Mouse (Mus musculus): ENCODE results near the gene Btg2. TPM values are rescaled to one million over a fixed set of nuclear protein-coding genes. Genes with fewer than 3 reads are reported as not detected.

Gene Btg2
- polyA plus RNA-seq, 1 experiment from 2014 or later, result 98.5 TPM

GRCm38 (mm10) chr1:134100401-134100800 is 21.5 kb upstream of the Btg2 start:
- no peak overlapping the region for H3K4me2 ChIP-seq (ENCODE audit: low read depth, low read length)
- H3K4me1 ChIP-seq (ENCODE audit: control insufficient read depth, insufficient read depth, low read length), result peaks cover 54% of the 10 kb centered on the region
- H3K4me3 ChIP-seq (replicated peaks; ENCODE audit: low read length), result no peak overlapping the region
- no peaks in the 10 kb centered on the region for H3K36me3 ChIP-seq (ENCODE audit: control insufficient read depth, insufficient read depth, low read length)
- ATAC-seq (ENCODE audit: insufficient read depth, low FRiP score), result no peak
- no peaks in the 10 kb centered on the region for H3K27me3 ChIP-seq (ENCODE audit: control insufficient read depth, insufficient read depth, low read length)
- H3K27ac ChIP-seq (ENCODE audit: low read length), result peak overlapping the region; percentile 98; the same call in 1 of the 2 replicates
- H3K9ac ChIP-seq (ENCODE audit: low read length), result no peak overlapping the region; the same call in 1 of the 2 replicates
- no peaks in the 10 kb centered on the region for H3K9me3 ChIP-seq (replicated peaks; ENCODE audit: control insufficient read depth, low read length)
- 78% methylated on average over 5 of the region's 5 CpGs for WGBS

DNA sequence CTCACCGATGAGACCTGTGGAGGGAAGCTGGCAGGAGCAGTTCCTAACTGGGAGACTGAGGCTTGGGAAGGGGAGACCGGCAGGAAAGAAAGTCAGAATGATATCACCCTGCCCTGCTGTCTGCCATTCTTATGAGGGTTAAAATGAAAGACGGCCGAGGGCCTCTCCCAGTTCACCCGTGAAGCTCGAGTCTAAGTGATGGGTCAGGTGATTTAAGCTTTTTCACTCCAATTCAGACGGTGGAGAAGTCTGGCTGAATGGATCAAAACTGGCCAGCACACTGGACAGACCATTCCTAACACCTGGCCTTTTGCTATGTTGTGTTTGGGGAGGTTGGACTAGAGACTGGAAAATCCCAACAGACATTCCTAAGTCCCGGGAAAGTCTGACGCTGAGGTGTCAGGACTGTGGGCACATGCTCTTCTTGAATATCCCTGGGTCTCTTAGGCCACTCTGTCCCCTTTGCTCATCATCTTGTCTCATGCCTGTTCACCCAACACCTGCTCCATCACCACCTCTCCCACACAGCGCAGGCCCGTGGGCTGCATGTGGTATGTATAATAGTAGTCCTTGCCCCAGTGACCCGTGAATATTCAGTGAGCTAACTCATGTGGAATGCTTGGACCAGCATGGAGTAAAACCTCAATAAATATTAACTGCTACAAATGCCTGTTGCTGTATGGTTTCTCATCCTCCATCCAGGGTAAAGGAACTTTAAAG is 20.8 kb upstream of the Btg2 start:
- no peaks in the 10 kb centered on the region for H3K9me3 ChIP-seq (replicated peaks; ENCODE audit: control insufficient read depth, low read length)
- peak overlapping the region; percentile 98 for H3K27ac ChIP-seq (ENCODE audit: low read length)
- 16% methylated on average over 12 of the region's 12 CpGs for WGBS
- peak overlapping the region; percentile 69 for H3K9ac ChIP-seq (ENCODE audit: low read length)
- no peak for ATAC-seq (ENCODE audit: insufficient read depth, low FRiP score)
- H3K4me2 ChIP-seq (ENCODE audit: low read depth, low read length), result peak overlapping the region; percentile 57
- H3K4me3 ChIP-seq (replicated peaks; ENCODE audit: low read length), result peak overlapping the region; percentile 45
- no peaks in the 10 kb centered on the region for H3K27me3 ChIP-seq (ENCODE audit: control insufficient read depth, insufficient read depth, low read length)
- H3K36me3 ChIP-seq (ENCODE audit: control insufficient read depth, insufficient read depth, low read length), result no peaks in the 10 kb centered on the region
- H3K4me1 ChIP-seq (ENCODE audit: control insufficient read depth, insufficient read depth, low read length), result peaks cover 58% of the 10 kb centered on the region

- H3K4me1 ChIP-seq (ENCODE audit: control insufficient read depth, insufficient read depth, low read length), result peaks cover 60% of the 10 kb centered on the region
- H3K27me3 ChIP-seq (ENCODE audit: control insufficient read depth, insufficient read depth, low read length), result no peaks in the 10 kb centered on the region
- H3K9me3 ChIP-seq (replicated peaks; ENCODE audit: control insufficient read depth, low read length), result no peaks in the 10 kb centered on the region
- peak overlapping the region; percentile 57 for H3K4me2 ChIP-seq (ENCODE audit: low read depth, low read length)
- peak; percentile 87 for ATAC-seq (ENCODE audit: insufficient read depth, low FRiP score)
- WGBS, result under 1% methylated on average over 17 of the region's 17 CpGs
- H3K9ac ChIP-seq (ENCODE audit: low read length), result peak overlapping the region; percentile 69
- peak overlapping the region; percentile 98 for H3K27ac ChIP-seq (ENCODE audit: low read length)
- H3K4me3 ChIP-seq (replicated peaks; ENCODE audit: low read length), result peak overlapping the region; percentile 45
- H3K36me3 ChIP-seq (ENCODE audit: control insufficient read depth, insufficient read depth, low read length), result no peaks in the 10 kb centered on the region
These were observed 20.0 kb upstream of the Btg2 start for GRCm38 (mm10) chr1:134098726-134099515.

DNA sequence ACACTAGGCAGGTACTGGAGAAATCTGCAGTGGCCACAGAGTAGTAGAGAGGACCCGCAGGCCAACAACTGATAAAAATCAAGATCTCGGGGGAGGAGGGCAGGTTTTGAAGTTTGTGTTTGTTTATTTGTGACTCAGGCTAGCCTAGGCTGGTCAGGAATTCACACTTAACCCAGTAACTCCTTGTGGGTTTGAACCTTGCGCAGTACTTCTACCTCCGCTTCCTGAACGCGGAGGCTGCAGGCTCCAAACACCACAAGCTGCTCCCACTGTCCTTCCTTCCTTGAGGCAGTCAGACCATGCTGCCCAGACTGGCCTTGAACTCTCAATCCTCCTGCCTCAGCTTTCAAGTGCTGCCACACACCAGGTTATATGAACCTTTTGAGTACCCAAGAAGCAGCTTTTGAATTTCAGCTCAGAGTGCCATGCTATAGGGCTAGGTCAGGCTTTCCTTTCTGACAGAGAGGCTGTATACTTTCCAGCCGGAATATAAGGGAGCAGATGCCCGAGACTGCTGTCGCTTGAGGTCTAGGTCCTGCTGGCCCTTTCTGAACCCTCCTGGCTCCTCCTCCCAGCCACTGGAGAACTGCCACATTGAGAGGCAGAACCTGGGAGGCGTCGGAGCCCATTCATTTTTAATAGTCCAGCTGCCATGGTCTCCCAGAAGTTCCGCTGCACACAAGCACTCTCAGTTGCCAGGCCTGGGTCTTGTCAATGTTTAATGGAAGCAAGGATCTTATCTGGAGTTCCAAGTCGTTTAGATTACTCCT is 19.2 kb upstream of the Btg2 start:
- Histone ChIP-seq H3K36me3 (ENCODE audit: control insufficient read depth, insufficient read depth, low read length) (no peaks in the 10 kb centered on the region), H3K9me3 (replicated peaks; ENCODE audit: control insufficient read depth, low read length) (no peaks in the 10 kb centered on the region), H3K4me2 (ENCODE audit: low read depth, low read length) (peak overlapping the region; percentile 57), H3K4me3 (replicated peaks; ENCODE audit: low read length) (0 out of 2 replicates have a peak overlapping the region, but pooled peaks have one; percentile 45), H3K27ac (ENCODE audit: low read length) (peak overlapping the region; percentile 98), H3K27me3 (ENCODE audit: control insufficient read depth, insufficient read depth, low read length) (no peaks in the 10 kb centered on the region), H3K4me1 (ENCODE audit: control insufficient read depth, insufficient read depth, low read length) (peaks cover 68% of the 10 kb centered on the region), H3K9ac (ENCODE audit: low read length) (peak overlapping the region; percentile 67)
- WGBS, result 40% methylated on average over 13 of the region's 13 CpGs
- no peak for ATAC-seq (ENCODE audit: insufficient read depth, low FRiP score)

GRCm38 (mm10) chr1:134097080-134097855 is 18.3 kb upstream of the Btg2 start:
- Histone ChIP-seq H3K9ac (ENCODE audit: low read length) (peak overlapping the region; percentile 59), H3K4me3 (replicated peaks; ENCODE audit: low read length) (no peak overlapping the region), H3K27ac (ENCODE audit: low read length) (peak overlapping the region; percentile 98), H3K4me2 (ENCODE audit: low read depth, low read length) (no peak overlapping the region), H3K4me1 (ENCODE audit: control insufficient read depth, insufficient read depth, low read length) (peaks cover 73% of the 10 kb centered on the region), H3K9me3 (replicated peaks; ENCODE audit: control insufficient read depth, low read length) (no peaks in the 10 kb centered on the region), H3K27me3 (ENCODE audit: control insufficient read depth, insufficient read depth, low read length) (no peaks in the 10 kb centered on the region), H3K36me3 (ENCODE audit: control insufficient read depth, insufficient read depth, low read length) (no peaks in the 10 kb centered on the region)
- 82% methylated on average over 7 of the region's 7 CpGs for WGBS
- no peak for ATAC-seq (ENCODE audit: insufficient read depth, low FRiP score)

DNA sequence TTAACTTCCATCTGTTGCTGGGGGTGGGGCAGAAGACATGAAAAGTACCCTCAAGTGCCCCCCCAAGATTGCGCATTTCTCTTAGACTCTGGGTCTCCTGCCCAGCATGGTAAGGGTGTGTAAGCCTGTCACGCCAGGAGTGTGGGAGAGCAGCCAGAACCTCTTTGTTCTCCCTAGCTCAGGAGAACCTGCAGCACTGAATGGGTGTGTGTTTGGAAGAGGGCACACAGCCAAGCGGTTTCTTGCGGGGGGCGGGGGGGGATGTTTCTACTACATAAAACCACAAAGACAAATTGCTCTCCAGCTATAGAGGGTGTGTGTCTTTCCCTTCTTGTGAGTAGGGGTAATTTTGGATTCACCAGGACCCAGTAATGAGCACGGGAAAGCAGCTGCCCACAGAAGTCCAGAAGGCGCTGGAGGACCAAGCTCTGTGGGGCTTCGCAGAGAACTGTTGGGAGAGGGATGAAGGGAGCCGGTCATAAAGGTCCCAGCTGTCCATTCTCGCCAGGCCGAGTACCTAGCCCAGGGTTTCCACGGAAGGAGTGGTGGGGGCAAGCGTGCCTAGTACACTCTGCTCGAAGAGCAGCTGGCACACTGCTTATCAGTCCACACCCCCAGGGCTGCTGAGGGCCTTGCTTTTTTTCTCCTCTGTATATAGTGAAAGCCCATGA is 17.5 kb upstream of the Btg2 start:
- H3K4me1 ChIP-seq (ENCODE audit: control insufficient read depth, insufficient read depth, low read length), result peaks cover 81% of the 10 kb centered on the region
- ATAC-seq (ENCODE audit: insufficient read depth, low FRiP score), result peak; percentile 46; the same call in 1 of the 2 replicates
- peak overlapping the region; percentile 59 for H3K9ac ChIP-seq (ENCODE audit: low read length)
- H3K4me3 ChIP-seq (replicated peaks; ENCODE audit: low read length), result no peak overlapping the region
- no peaks in the 10 kb centered on the region for H3K27me3 ChIP-seq (ENCODE audit: control insufficient read depth, insufficient read depth, low read length)
- peak overlapping the region; percentile 98 for H3K27ac ChIP-seq (ENCODE audit: low read length)
- no peaks in the 10 kb centered on the region for H3K36me3 ChIP-seq (ENCODE audit: control insufficient read depth, insufficient read depth, low read length)
- H3K9me3 ChIP-seq (replicated peaks; ENCODE audit: control insufficient read depth, low read length), result no peaks in the 10 kb centered on the region
- H3K4me2 ChIP-seq (ENCODE audit: low read depth, low read length), result peak overlapping the region; percentile 28; the same call in 1 of the 2 replicates
- 31% methylated on average over 14 of the region's 14 CpGs for WGBS

GRCm38 (mm10) chr1:134095721-134096120 is 16.8 kb upstream of the Btg2 start:
- WGBS, result 71% methylated on average over 4 of the region's 4 CpGs
- Histone ChIP-seq H3K9me3 (replicated peaks; ENCODE audit: control insufficient read depth, low read length) (no peaks in the 10 kb centered on the region), H3K4me3 (replicated peaks; ENCODE audit: low read length) (no peak overlapping the region), H3K27ac (ENCODE audit: low read length) (peak overlapping the region; percentile 98), H3K9ac (ENCODE audit: low read length) (peak overlapping the region; percentile 59), H3K36me3 (ENCODE audit: control insufficient read depth, insufficient read depth, low read length) (no peaks in the 10 kb centered on the region), H3K4me2 (ENCODE audit: low read depth, low read length) (peak overlapping the region; percentile 28; the same call in 1 of the 2 replicates), H3K27me3 (ENCODE audit: control insufficient read depth, insufficient read depth, low read length) (no peaks in the 10 kb centered on the region), H3K4me1 (ENCODE audit: control insufficient read depth, insufficient read depth, low read length) (peaks cover 79% of the 10 kb centered on the region)
- ATAC-seq (ENCODE audit: insufficient read depth, low FRiP score), result no peak

- Histone ChIP-seq H3K4me3 (replicated peaks; ENCODE audit: low read length) (no peak overlapping the region), H3K9me3 (replicated peaks; ENCODE audit: control insufficient read depth, low read length) (no peaks in the 10 kb centered on the region), H3K27ac (ENCODE audit: low read length) (peak overlapping the region; percentile 98), H3K4me2 (ENCODE audit: low read depth, low read length) (peak overlapping the region; percentile 28), H3K9ac (ENCODE audit: low read length) (peak overlapping the region; percentile 59), H3K4me1 (ENCODE audit: control insufficient read depth, insufficient read depth, low read length) (peaks cover 74% of the 10 kb centered on the region), H3K36me3 (ENCODE audit: control insufficient read depth, insufficient read depth, low read length) (no peaks in the 10 kb centered on the region), H3K27me3 (ENCODE audit: control insufficient read depth, insufficient read depth, low read length) (no peaks in the 10 kb centered on the region)
- no peak for ATAC-seq (ENCODE audit: insufficient read depth, low FRiP score)
- 64% methylated on average over 7 of the region's 7 CpGs for WGBS
These were observed 16.2 kb upstream of the Btg2 start for GRCm38 (mm10) chr1:134095033-134095612.

All from stomach, embryonic 16.5 days (tissue).